In genomic region chr1:193544804-193545203, GRCm38 (mm10) we compare ENCODE assay signal across 17 mouse cellular contexts.
"Had no signal": no experiment of that assay in that cellular context is flagged by ENCODE, and none has a peak within 500 bp of the region (broad histone marks: within the 10 kb centered on the region; RNA-seq: fewer than 3 reads in every experiment).

No protein-coding gene starts in this region.

- H3K4me3 ChIP-seq: midbrain, embryonic 12.5 days; myocyte; neural tube, embryonic 13.5 days; neural tube, embryonic 15.5 days had no signal

- H3K27me3 ChIP-seq: midbrain, embryonic 12.5 days; neural tube, embryonic 13.5 days; neural tube, embryonic 15.5 days had no signal

- DNase-seq: lung, adult 18-20 months; lung, embryonic 14.5 days; lung, postnatal 10 days; lung, postnatal 4 days; midbrain, embryonic 14.5 days; right cerebral cortex, adult 18-20 months; right cerebral cortex, postnatal 25 days; right cerebral cortex, postnatal 4 days; spleen, adult 18-20 months; thymus, adult 18-20 months; thymus, postnatal 14 days; thymus, postnatal 36 days had no signal

- H3K9me3 ChIP-seq: midbrain, embryonic 12.5 days; neural tube, embryonic 13.5 days; neural tube, embryonic 15.5 days had no signal

- H3K27ac ChIP-seq: liver, embryonic 14.5 days; midbrain, embryonic 12.5 days; neural tube, embryonic 13.5 days; neural tube, embryonic 15.5 days had no signal

- H3K36me3 ChIP-seq: midbrain, embryonic 12.5 days; neural tube, embryonic 13.5 days; neural tube, embryonic 15.5 days had no signal

- H3K9ac ChIP-seq: liver, embryonic 14.5 days; lung, embryonic 14.5 days; midbrain, embryonic 12.5 days; neural tube, embryonic 13.5 days; neural tube, embryonic 15.5 days had no signal

- H3K4me2 ChIP-seq: lung, embryonic 14.5 days; midbrain, embryonic 12.5 days; neural tube, embryonic 13.5 days; neural tube, embryonic 15.5 days had no signal
